Mouse (Mus musculus): ENCODE data around the gene Nat8f1. TPM values are rescaled to one million over a fixed set of nuclear protein-coding genes. Genes with fewer than 3 reads are reported as not detected.
"Not testable (repeated sequence)": the region's sequence is repeated elsewhere in the genome, so short reads cannot be mapped to it uniquely, and the experiment has no call there.

Gene Nat8f1
- polyA plus RNA-seq, 1 experiment: 0.62 TPM

DNA sequence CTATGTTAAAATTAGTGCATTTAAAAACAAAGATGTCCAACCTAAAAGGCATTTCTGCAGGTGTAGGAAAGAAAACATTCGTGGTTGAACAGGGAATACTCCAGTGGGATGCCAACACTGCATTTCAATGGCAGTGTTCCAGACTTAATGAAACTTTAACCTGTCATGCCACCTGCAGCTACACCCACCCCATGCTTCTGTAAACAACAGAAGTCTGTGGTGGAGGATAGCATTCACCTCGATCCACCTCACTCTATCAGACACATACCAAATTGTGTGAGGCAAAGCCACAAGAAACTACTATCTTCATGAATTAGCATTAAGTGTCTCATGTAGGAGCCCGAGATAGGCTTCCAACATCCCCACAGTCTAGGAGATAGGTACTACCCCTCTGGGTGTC is 7.1 kb downstream of the Nat8f1 start:
- Histone ChIP-seq H3K27me3 (replicated peaks) (peaks cover 5% of the 10 kb centered on the region), H3K36me3 (replicated peaks; ENCODE audit: low read length) (peaks cover 8% of the 10 kb centered on the region), H3K9me3 (no peaks in the 10 kb centered on the region), H3K4me1 (peaks cover 9% of the 10 kb centered on the region), H3K4me3 (replicated peaks) (no peak overlapping the region)
- TF ChIP-seq FLI1 (IDR thresholded peaks at IDR 0.05; ENCODE audit: low read length) (no peak), GATA1 (IDR thresholded peaks at IDR 0.05; ENCODE audit: borderline replicate concordance, low read length) (no peak)

GRCm38 (mm10) chr6:85906911-85907351 is 8.6 kb downstream of the Nat8f1 start:
- H3K9me3 ChIP-seq; H3K4me1 ChIP-seq; H3K27me3 ChIP-seq (replicated peaks); H3K36me3 ChIP-seq (replicated peaks; ENCODE audit: low read length); H3K4me3 ChIP-seq (replicated peaks): not testable (repeated sequence)

GRCm38 (mm10) chr6:85904642-85905061 is 10.8 kb downstream of the Nat8f1 start, which contains the start of gene Nat8f4:
Nat8f4 (minus strand) TSS chr6:85904884.
- not testable (repeated sequence) for H3K9me3 ChIP-seq; H3K36me3 ChIP-seq (replicated peaks; ENCODE audit: low read length); H3K4me1 ChIP-seq
- Histone ChIP-seq H3K4me3 (replicated peaks) (peak within 1 kb of the TSS; percentile 86), H3K27me3 (replicated peaks) (peaks cover 11% of the 10 kb centered on the region)

- peaks cover 2% of the 10 kb centered on the region; the same call in 1 of the 2 replicates for H3K9me3 ChIP-seq
- H3K36me3 ChIP-seq (replicated peaks; ENCODE audit: low read length): no peaks in the 10 kb centered on the region
- H3K4me3 ChIP-seq (replicated peaks): no peak overlapping the region
- peaks cover 5% of the 10 kb centered on the region; the same call in 1 of the 2 replicates for H3K4me1 ChIP-seq
- H3K27me3 ChIP-seq (replicated peaks): peaks cover 14% of the 10 kb centered on the region
- no peak for TF ChIP-seq FLI1 (IDR thresholded peaks at IDR 0.05; ENCODE audit: low read length)
- TF ChIP-seq GATA1 (IDR thresholded peaks at IDR 0.05; ENCODE audit: borderline replicate concordance, low read length): no peak
Observed at GRCm38 (mm10) chr6:85902303-85902702, 13.2 kb downstream of the Nat8f1 start.

DNA sequence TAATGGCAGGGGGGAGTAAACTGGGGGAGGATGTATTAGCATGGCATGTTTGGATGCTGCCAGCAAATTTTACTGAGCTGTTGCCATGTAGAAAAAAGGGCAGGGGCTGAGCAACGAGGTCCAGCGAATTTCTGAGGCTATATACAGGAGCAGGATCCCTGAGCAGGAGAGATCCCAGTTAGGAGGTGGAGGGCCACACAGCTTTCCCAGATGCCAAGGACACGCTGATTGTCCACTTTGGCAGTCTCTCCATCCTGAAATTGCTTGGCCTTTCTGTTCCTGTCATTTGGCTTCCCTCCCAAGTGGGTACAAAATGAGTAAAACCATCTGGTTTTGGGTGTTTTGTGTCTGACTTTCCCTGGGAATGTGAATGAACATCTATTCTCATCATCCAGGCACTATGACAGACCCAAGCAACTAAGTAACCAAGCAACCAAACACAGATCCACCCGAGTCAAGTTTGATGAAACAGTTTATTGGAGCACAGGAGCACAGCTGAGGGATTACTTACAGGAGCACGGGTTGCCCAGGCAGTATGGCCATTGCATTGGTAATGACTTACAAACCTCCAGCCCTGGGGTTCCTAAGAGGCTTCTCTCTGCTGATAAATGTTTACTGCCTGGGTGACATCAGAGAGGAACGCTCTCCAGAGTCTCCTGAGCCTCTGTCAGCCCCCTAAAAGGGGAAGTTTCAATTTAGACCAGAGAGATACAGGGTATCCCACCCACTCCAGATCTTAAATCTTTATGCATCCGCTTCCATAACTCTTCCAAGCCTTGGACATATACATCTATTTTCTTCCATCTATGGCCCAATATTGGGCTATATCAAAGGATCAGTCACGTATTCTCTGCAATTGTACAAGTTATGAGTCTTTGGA is 16.7 kb downstream of the Nat8f1 start:
- H3K9me3 ChIP-seq; H3K4me1 ChIP-seq; H3K4me3 ChIP-seq (replicated peaks); H3K36me3 ChIP-seq (replicated peaks; ENCODE audit: low read length): not testable (repeated sequence)
- H3K27me3 ChIP-seq (replicated peaks): peaks cover 14% of the 10 kb centered on the region

GRCm38 (mm10) chr6:85895061-85895648 is 20.3 kb downstream of the Nat8f1 start:
- H3K36me3 ChIP-seq (replicated peaks; ENCODE audit: low read length); H3K4me3 ChIP-seq (replicated peaks); H3K4me1 ChIP-seq: not testable (repeated sequence)
- Histone ChIP-seq H3K9me3 (peaks cover 29% of the 10 kb centered on the region), H3K27me3 (replicated peaks) (peaks cover 10% of the 10 kb centered on the region)

GRCm38 (mm10) chr6:85888961-85889360 is 26.5 kb downstream of the Nat8f1 start:
- Histone ChIP-seq H3K9me3 (peaks cover 57% of the 10 kb centered on the region), H3K4me3 (replicated peaks) (no peak overlapping the region), H3K36me3 (replicated peaks; ENCODE audit: low read length) (no peaks in the 10 kb centered on the region), H3K4me1 (no peaks in the 10 kb centered on the region), H3K27me3 (replicated peaks) (peaks cover 3% of the 10 kb centered on the region)
- TF ChIP-seq GATA1 (IDR thresholded peaks at IDR 0.05; ENCODE audit: borderline replicate concordance, low read length): no peak
- TF ChIP-seq FLI1 (IDR thresholded peaks at IDR 0.05; ENCODE audit: low read length): no peak

- Histone ChIP-seq H3K4me1 (no peaks in the 10 kb centered on the region), H3K4me3 (replicated peaks) (no peak overlapping the region), H3K9me3 (peaks cover 35% of the 10 kb centered on the region), H3K36me3 (replicated peaks; ENCODE audit: low read length) (no peaks in the 10 kb centered on the region), H3K27me3 (replicated peaks) (no peaks in the 10 kb centered on the region)
- TF ChIP-seq FLI1 (IDR thresholded peaks at IDR 0.05; ENCODE audit: low read length) (no peak), GATA1 (IDR thresholded peaks at IDR 0.05; ENCODE audit: borderline replicate concordance, low read length) (no peak)
Observed at GRCm38 (mm10) chr6:85884311-85884710, 31.2 kb downstream of the Nat8f1 start.

DNA sequence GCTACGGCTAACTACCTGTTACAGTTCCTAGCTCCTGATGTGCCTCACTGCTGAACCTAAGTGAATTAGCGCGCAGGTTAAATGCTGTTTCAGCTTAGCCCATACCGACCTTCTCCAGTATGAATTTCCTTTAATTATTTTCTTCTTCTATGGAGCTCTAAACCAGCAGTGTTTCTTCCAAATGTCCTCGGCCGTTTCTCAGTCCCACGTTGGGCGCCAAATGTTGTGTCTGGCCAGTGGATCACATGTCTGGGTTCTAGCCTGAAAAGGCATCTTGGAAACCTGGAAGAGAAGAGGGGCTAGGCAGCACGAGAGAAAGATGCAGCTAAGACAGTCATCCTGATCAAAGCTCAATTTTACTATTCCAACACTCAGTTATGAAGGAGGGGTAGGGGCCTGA is 32.2 kb downstream of the Nat8f1 start:
- H3K9me3 ChIP-seq: peaks cover 27% of the 10 kb centered on the region
- H3K36me3 ChIP-seq (replicated peaks; ENCODE audit: low read length); H3K4me1 ChIP-seq; H3K4me3 ChIP-seq (replicated peaks); H3K27me3 ChIP-seq (replicated peaks): not testable (repeated sequence)

DNA sequence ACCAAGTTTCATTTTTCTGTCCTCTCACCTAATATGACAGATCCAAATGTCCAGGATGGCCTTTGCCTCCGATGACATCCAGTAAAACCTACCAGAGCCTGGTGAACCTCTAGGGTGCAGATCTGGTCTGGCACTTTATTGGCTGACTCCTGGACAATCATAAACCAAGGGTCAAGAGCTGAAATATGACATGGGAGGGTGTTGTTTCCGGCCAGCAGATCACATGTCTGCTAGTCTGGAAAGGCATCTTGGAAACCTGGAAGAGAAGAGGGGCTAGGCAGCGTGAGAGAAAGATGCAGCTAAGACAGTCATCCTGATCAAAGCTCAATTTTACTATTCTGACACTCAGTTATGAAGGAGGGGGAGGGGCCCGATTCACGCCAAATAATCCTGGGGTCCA is 46.5 kb downstream of the Nat8f1 start, which contains the start of gene Nat8f2:
Nat8f2 (minus strand) TSS at position 153 of the 400 bp plus-strand sequence.
- H3K36me3 ChIP-seq (replicated peaks; ENCODE audit: low read length); H3K27me3 ChIP-seq (replicated peaks); H3K4me3 ChIP-seq (replicated peaks); H3K9me3 ChIP-seq; H3K4me1 ChIP-seq: not testable (repeated sequence)

Data from megakaryocyte, embryonic 14.5 days (primary cell).